8 mouse cellular contexts compared by ENCODE assay signal in the genomic region with DNA sequence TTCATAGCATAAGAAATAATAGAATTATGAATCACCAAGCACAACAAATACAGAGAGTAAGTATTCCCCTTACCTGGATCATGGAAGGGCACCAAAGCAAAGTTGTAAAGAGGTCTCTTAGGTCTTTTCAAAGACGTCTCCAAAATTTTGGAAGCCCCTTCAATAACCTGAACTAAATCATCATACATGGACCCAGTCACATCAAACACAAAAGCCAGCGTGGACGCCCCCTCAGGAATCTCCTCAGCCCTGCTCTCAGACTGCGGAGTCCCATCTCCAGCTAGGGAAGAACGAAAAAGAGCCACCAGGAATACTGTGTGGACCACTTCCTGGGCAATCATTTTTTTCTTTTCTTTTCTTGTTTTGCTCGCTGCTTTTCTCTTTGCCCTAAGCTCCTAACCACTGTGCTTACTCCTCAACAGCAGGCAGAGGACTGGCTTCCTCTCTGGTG. TPM values are rescaled to one million over a fixed set of nuclear protein-coding genes. Genes with fewer than 3 reads are reported as not detected.
DNase-seq lines count a peak whose midpoint lies in the region; ATAC-seq and TF ChIP-seq lines count a peak whose summit lies in the region.

No protein-coding gene starts in this region.

- peak overlapping the region; percentile 80 for H3K9ac ChIP-seq in kidney, embryonic 16.5 days (replicated peaks; ENCODE audit: low read length)
- peak overlapping the region; percentile 91 for H3K9ac ChIP-seq in embryonic facial prominence, embryonic 13.5 days
- peak overlapping the region; percentile 13; the same call in 1 of the 2 replicates for H3K9ac ChIP-seq in intestine, postnatal 0 days (ENCODE audit: low read depth, low read length)

- peak overlapping the region; percentile 67 for H3K4me3 ChIP-seq in kidney, embryonic 16.5 days (ENCODE audit: low read length)
- H3K4me3 ChIP-seq in embryonic facial prominence, embryonic 13.5 days: peak overlapping the region; percentile 70
- H3K4me3 ChIP-seq in intestine, postnatal 0 days (ENCODE audit: low read depth, low read length): peak overlapping the region; percentile 41
- no peak overlapping the region for H3K4me3 ChIP-seq in myocyte

- H3K4me2 ChIP-seq in kidney, embryonic 16.5 days (replicated peaks; ENCODE audit: low read depth, low read length): peak overlapping the region; percentile 78
- peak overlapping the region; percentile 73 for H3K4me2 ChIP-seq in embryonic facial prominence, embryonic 13.5 days
- peak overlapping the region; percentile 73 for H3K4me2 ChIP-seq in intestine, postnatal 0 days (replicated peaks; ENCODE audit: low read depth)
- H3K4me2 ChIP-seq in myocyte (ENCODE audit: low read depth): peak overlapping the region; percentile 67

- H3K79me2 ChIP-seq in myocyte (ENCODE audit: control insufficient read depth, insufficient read depth): no peaks in the 10 kb centered on the region

- 0 out of 2 replicates have a peak, but pooled peaks cover 3% of the 10 kb centered on the region for H3K36me3 ChIP-seq in kidney, embryonic 16.5 days (ENCODE audit: insufficient read depth, low read length)
- H3K36me3 ChIP-seq in embryonic facial prominence, embryonic 13.5 days: no peaks in the 10 kb centered on the region
- H3K36me3 ChIP-seq in intestine, postnatal 0 days (ENCODE audit: control insufficient read depth, insufficient read depth): no peaks in the 10 kb centered on the region
- no peaks in the 10 kb centered on the region for H3K36me3 ChIP-seq in myocyte (ENCODE audit: control insufficient read depth, insufficient read depth)

- H3K4me1 ChIP-seq in kidney, embryonic 16.5 days (ENCODE audit: insufficient read depth, low read length): peaks cover 16% of the 10 kb centered on the region
- H3K4me1 ChIP-seq in embryonic facial prominence, embryonic 13.5 days: peaks cover 20% of the 10 kb centered on the region
- no peaks in the 10 kb centered on the region for H3K4me1 ChIP-seq in intestine, postnatal 0 days (replicated peaks; ENCODE audit: control insufficient read depth, insufficient read depth, low read length)

- no peak for TF ChIP-seq POLR2A in myocyte (IDR thresholded peaks at IDR 0.05; ENCODE audit: insufficient read length, low read depth)

- ATAC-seq in kidney, embryonic 16.5 days (ENCODE audit: low FRiP score, low TSS enrichment): no peak
- peak; percentile 45 for ATAC-seq in embryonic facial prominence, embryonic 13.5 days (ENCODE audit: insufficient number of reproducible peaks, insufficient read depth, low FRiP score, low TSS enrichment, low read depth)
- no peak for ATAC-seq in intestine, postnatal 0 days

- TF ChIP-seq CTCF in intestine, postnatal 0 days (IDR thresholded peaks at IDR 0.05; ENCODE audit: low read depth): no peak

- no peak overlapping the region for H3ac ChIP-seq in myocyte (ENCODE audit: control insufficient read depth, insufficient read length)

- DNase-seq in kidney, adult 9 months: no peak
- DNase-seq in adrenal gland, postnatal 36 days: no peak
- no peak for DNase-seq in urinary bladder, postnatal 4 days (ENCODE audit: low spot score in 2 of 2)
- no peak for DNase-seq in frontal cortex, postnatal 14 days (ENCODE audit: low spot score in 2 of 2)

- under 1% methylated on average over 6 of the region's 6 CpGs for WGBS in kidney, embryonic 16.5 days
- under 1% methylated on average over 6 of the region's 6 CpGs for WGBS in embryonic facial prominence, embryonic 13.5 days
- 2% methylated on average over 6 of the region's 6 CpGs for WGBS in intestine, postnatal 0 days

- H3K27ac ChIP-seq in kidney, embryonic 16.5 days (ENCODE audit: low read length): peak overlapping the region; percentile 91
- H3K27ac ChIP-seq in embryonic facial prominence, embryonic 13.5 days: peak overlapping the region; percentile 95
- H3K27ac ChIP-seq in intestine, postnatal 0 days (ENCODE audit: low read depth, low read length): no peak overlapping the region

- H3K27me3 ChIP-seq in kidney, embryonic 16.5 days (ENCODE audit: insufficient read depth, low read length): no peaks in the 10 kb centered on the region
- no peaks in the 10 kb centered on the region for H3K27me3 ChIP-seq in embryonic facial prominence, embryonic 13.5 days
- H3K27me3 ChIP-seq in intestine, postnatal 0 days (replicated peaks; ENCODE audit: control insufficient read depth, insufficient read depth, low read length): 0 out of 2 replicates have a peak, but pooled peaks cover 7% of the 10 kb centered on the region
- H3K27me3 ChIP-seq in myocyte (ENCODE audit: control insufficient read depth, insufficient read depth, insufficient read length): peaks cover 5% of the 10 kb centered on the region

- H3K9me3 ChIP-seq in kidney, embryonic 16.5 days (ENCODE audit: low read length): peaks cover 6% of the 10 kb centered on the region; the same call in 1 of the 2 replicates
- peaks cover 6% of the 10 kb centered on the region; the same call in 1 of the 2 replicates for H3K9me3 ChIP-seq in embryonic facial prominence, embryonic 13.5 days
- no peaks in the 10 kb centered on the region for H3K9me3 ChIP-seq in intestine, postnatal 0 days (ENCODE audit: control insufficient read depth)

TF ChIP-seq in myocyte, 11 proteins besides CTCF, POLR2A, EP300 and RAD21:
- no peak for TF ChIP-seq MYOG (IDR thresholded peaks at IDR 0.05; ENCODE audit: control insufficient read depth in 1 of 3, insufficient read depth in 1 of 3, insufficient read length in 2 of 3, low read depth in 2 of 3)
- TF ChIP-seq TCF3 (IDR thresholded peaks at IDR 0.05; ENCODE audit: insufficient read length, low read depth): no peak
- TF ChIP-seq SRF (IDR thresholded peaks at IDR 0.05; ENCODE audit: control insufficient read depth, insufficient read length, low read depth): no peak
- TF ChIP-seq USF1 (IDR thresholded peaks at IDR 0.05; ENCODE audit: low read depth): no peak
- no peak for TF ChIP-seq TCF12 (IDR thresholded peaks at IDR 0.05; ENCODE audit: insufficient read depth, poor library complexity, severe bottlenecking)
- no peak for TF ChIP-seq REST (IDR thresholded peaks at IDR 0.05; ENCODE audit: insufficient read depth, insufficient read length)

RNA-seq across cellular contexts. Expression of a gene that starts 0.5 kb away (rescaled TPM):
- 21.9 and 23.6 TPM in 2 replicates for polyA plus RNA-seq in kidney, embryonic 16.5 days (2015; fragmentation: Nextera tagmentation; extraction: Ambion mirVana)
- 38.5 and 39.3 TPM in 2 replicates for polyA plus RNA-seq in embryonic facial prominence, embryonic 13.5 days (2015; fragmentation: Nextera tagmentation; extraction: Ambion mirVana)
- polyA plus RNA-seq in intestine, postnatal 0 days (2015; fragmentation: Nextera tagmentation; extraction: Ambion mirVana): 4.2 and 4.7 TPM in 2 replicates
- 0.12 TPM for polyA plus RNA-seq in myocyte (2012; fragmentation: generic; extraction: Trizol)
- total RNA-seq in adrenal gland, postnatal 36 days (2021): 1 to 10 TPM; 1.4 to 1.9 TPM

Comparison
In these comparisons a context has a peak if more than half of its experiments do, and no peak if none do; other contexts are left out.
1. H3K9ac ChIP-seq: peak in every context shown above with its lines; median percentile 91 in embryonic facial prominence, embryonic 13.5 days; 80 in kidney, embryonic 16.5 days; 13 in intestine, postnatal 0 days.